Mouse (Mus musculus) kidney, postnatal 0 days (tissue): Measurements from ENCODE around the gene Ehmt2. TPM values are rescaled to one million over a fixed set of nuclear protein-coding genes. Genes with fewer than 3 reads are reported as not detected.
A peak's percentile ranks its signal among the peaks of the same experiment; 100 is the strongest.
"Not testable (repeated sequence)": the region's sequence is repeated elsewhere in the genome, so short reads cannot be mapped to it uniquely, and the experiment has no call there.

Experiments used
- ATAC-seq: fragments of 200-750 bp; cut with Nextera tagmentation; replicated peaks from 2 replicates; pipeline ENCODE4 v1.8.0; 2017; ENCODE audit warnings: low read depth, moderate number of reproducible peaks, moderate TSS enrichment, moderate library complexity; ENCODE audit not compliant: low FRiP score
- DNase-seq: peaks from one replicate; pipeline ENCODE4 v3.0.0-alpha.2; 2016; ENCODE audit warnings: low spot score
- H3K27ac ChIP-seq: fragments of 300-500 bp; sonication (generic); 2 replicates; pipeline ENCODE4 v1.5.1; 2014; ENCODE audit warnings: mild to moderate bottlenecking
- H3K27me3 ChIP-seq: fragments of 300-500 bp; sonication (generic); 2 replicates; pipeline ENCODE4 v1.6.1; 2014; ENCODE audit warnings: low read length, mixed read lengths; ENCODE audit not compliant: insufficient read depth
- H3K36me3 ChIP-seq: fragments of 300-500 bp; sonication (generic); 2 replicates; pipeline ENCODE4 v1.6.1; 2014; ENCODE audit warnings: low read length, mixed read lengths; ENCODE audit not compliant: insufficient read depth
- H3K4me1 ChIP-seq: fragments of 300-500 bp; sonication (generic); replicated peaks from 2 replicates; pipeline ENCODE4 v1.6.1; 2014; ENCODE audit warnings: antibody characterized with exemption, low read length, mixed read lengths; ENCODE audit not compliant: insufficient read depth
- H3K4me2 ChIP-seq: fragments of 300-500 bp; sonication (generic); 2 replicates; pipeline ENCODE4 v1.6.1; 2014; ENCODE audit warnings: mild to moderate bottlenecking, low read length, moderate library complexity, mixed read lengths
- H3K4me3 ChIP-seq: fragments of 300-500 bp; sonication (generic); replicated peaks from 2 replicates; pipeline ENCODE4 v1.5.1; 2014; ENCODE audit warnings: low read depth, low read length
- H3K9ac ChIP-seq: fragments of 300-500 bp; sonication (generic); 2 replicates; pipeline ENCODE4 v1.6.1; 2014; ENCODE audit warnings: low read depth, low read length
- H3K9me3 ChIP-seq: fragments of 300-500 bp; sonication (generic); replicated peaks from 2 replicates; pipeline ENCODE4 v1.6.1; 2016; ENCODE audit warnings: low read length, inconsistent platforms, mixed read lengths
- CTCF ChIP-seq: IDR thresholded peaks from 2 replicates; pipeline ENCODE4 v1.5.1; 2016; ENCODE audit warnings: antibody characterized with exemption, low read depth, mild to moderate bottlenecking, moderate library complexity
- WGBS: fragments of 180-500 bp; shearing (Covaris S2); extraction: QIAGEN DNeasy Blood & Tissue Kit; methylation state at CpG from one replicate; pipeline ENCODE4 v1.1.7; 2014; 5-methylcytosine and 5-hydroxymethylcytosine counted together
- polyA plus RNA-seq: library from polyadenylated mRNA; unstranded; fragments of >200 nt; fragmentation: Nextera tagmentation; extraction: Ambion mirVana; gene quantifications from 2 replicates; pipeline ENCODE4 v1.2.1, GENCODE M21; 2015

Gene Ehmt2
- polyA plus RNA-seq, 1 experiment from 2014 or later: 44.1 TPM

DNA sequence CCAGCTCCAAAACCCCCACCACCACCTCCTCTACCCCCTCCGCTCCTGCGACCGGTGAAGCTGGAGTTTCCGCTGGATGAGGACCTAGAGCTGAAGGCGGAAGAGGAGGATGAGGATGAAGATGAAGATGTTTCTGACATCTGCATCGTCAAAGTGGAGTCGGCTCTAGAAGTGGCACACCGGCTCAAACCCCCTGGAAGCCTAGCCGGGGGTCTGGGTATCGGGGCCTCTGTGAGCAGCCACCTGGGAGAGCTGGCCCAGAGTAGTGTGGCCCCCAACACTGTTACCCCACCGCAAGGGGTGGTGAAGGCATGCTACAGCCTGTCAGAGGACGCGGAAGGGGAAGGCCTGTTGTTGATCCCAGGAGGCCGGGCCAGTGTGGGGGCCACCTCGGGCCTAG, 2.5 kb upstream of the Ehmt2 start:
- H3K27me3 ChIP-seq: no peaks in the 10 kb centered on the region
- no peak for TF ChIP-seq CTCF

DNA sequence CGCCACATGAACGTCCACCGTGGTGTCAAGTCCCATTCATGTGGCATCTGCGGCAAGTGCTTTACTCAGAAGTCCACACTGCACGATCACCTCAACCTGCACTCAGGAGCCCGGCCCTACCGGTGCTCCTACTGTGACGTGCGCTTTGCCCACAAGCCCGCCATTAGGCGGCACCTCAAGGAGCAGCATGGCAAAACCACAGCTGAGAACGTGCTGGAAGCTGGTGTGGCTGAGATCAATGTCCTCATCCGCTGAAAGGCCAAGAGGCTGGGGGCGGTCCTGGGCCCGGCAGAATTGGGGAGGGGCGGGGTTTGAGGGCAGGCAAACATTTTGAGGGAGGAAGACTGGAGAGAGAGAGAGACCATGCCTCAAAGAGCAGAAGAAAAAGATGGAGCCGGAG, 1.9 kb upstream of the Ehmt2 start:
- no peak overlapping the region for H3K9ac ChIP-seq

More for the DNA sequence above, 2.5 kb upstream of the Ehmt2 start:
- H3K27ac ChIP-seq: peak overlapping the region; percentile 93; the same call in 1 of the 2 replicates
- 92% methylated on average over 15 of the region's 15 CpGs for WGBS
- peak overlapping the region; percentile 99 for H3K4me2 ChIP-seq
- no peak for ATAC-seq
- no peak for DNase-seq
- no peak overlapping the region for H3K9ac ChIP-seq
- H3K9me3 ChIP-seq: no peaks in the 10 kb centered on the region
- peak overlapping the region; percentile 88; the same call in 1 of the 2 replicates for H3K4me3 ChIP-seq
- 0 out of 2 replicates have a peak, but pooled peaks cover 5% of the 10 kb centered on the region for H3K36me3 ChIP-seq
- peaks cover 14% of the 10 kb centered on the region for H3K4me1 ChIP-seq

DNA sequence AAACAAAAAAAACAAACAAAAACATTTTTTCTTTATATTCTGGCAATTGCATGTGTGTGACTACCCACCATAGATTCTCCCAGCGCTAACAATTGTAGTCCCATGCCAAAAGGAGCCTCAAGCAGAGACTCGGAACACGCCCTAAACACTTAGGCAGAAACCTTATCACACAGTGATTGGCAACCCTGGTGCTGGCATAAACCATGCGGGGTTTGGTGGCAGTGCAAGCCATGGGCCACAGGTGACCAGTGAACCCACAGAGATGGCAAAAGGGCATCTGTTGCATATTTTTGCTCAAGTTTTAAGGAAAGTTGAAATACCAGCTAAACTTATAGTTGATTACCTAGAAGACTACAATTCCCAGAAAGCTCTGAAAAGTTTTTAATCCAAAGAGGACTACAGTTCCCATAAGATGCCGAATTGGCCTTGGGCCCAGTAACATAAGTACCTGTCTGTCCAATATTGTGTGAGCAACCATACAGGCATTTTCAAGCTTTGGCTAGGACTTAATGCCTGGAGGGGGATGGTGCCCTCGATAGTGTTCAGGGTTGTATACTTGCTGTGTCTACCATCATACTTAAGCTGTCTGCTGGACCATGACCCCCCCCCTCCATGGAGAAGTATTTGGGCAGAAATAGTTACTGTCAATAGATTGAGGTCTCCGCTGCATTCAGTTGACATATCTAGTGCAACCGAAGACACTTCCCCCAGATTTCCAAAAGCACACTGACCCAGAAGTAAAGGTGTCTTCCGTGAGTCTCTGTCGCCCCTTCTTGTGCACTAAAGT, 703 bp upstream of the Ehmt2 start:
- TF ChIP-seq CTCF: no peak
- Histone ChIP-seq H3K27ac (peak overlapping the region; percentile 95), H3K27me3 (no peaks in the 10 kb centered on the region), H3K9me3 (no peaks in the 10 kb centered on the region), H3K9ac (peak overlapping the region; percentile 96; the same call in 1 of the 2 replicates), H3K4me2 (peak overlapping the region; percentile 89), H3K36me3 (peaks cover 12% of the 10 kb centered on the region; the same call in 1 of the 2 replicates), H3K4me3 (peak overlapping the region; percentile 96), H3K4me1 (peaks cover 14% of the 10 kb centered on the region)
- WGBS: 12% methylated on average over 10 of the region's 10 CpGs
- DNase-seq: peak; percentile 84
- no peak for ATAC-seq

More for the DNA sequence above, 1.9 kb upstream of the Ehmt2 start:
- DNase-seq: no peak
- H3K4me3 ChIP-seq: no peak overlapping the region
- no peaks in the 10 kb centered on the region for H3K27me3 ChIP-seq
- no peak for ATAC-seq
- H3K9me3 ChIP-seq: no peaks in the 10 kb centered on the region
- WGBS: 82% methylated on average over 17 of the region's 17 CpGs
- no peak overlapping the region; the same call in 1 of the 2 replicates for H3K27ac ChIP-seq
- peaks cover 14% of the 10 kb centered on the region for H3K4me1 ChIP-seq
- no peak overlapping the region for H3K4me2 ChIP-seq
- H3K36me3 ChIP-seq: peaks cover 6% of the 10 kb centered on the region; the same call in 1 of the 2 replicates
- no peak for TF ChIP-seq CTCF

DNA sequence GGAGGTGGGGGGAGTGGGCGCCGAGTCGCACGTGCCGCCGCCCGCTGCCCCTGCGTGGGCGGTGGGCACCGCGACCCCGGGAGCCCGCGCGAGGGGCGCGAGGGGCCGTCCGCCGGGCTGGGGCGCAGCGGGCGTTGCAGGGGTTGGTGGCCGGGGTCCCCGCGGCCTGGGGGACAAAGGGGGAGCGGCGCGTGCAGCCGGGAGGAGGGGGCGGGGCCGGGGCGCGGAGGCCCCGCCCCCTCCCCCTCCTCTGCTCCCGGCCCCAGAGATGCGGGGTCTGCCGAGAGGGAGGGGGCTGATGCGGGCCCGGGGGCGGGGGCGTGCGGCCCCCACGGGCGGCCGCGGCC, 410 bp downstream of the Ehmt2 start:
- peak; percentile 46 for DNase-seq
- no peak for TF ChIP-seq CTCF
- peak overlapping the region; percentile 95 for H3K27ac ChIP-seq
- H3K4me1 ChIP-seq: peaks cover 10% of the 10 kb centered on the region
- WGBS: 0% methylated on average over 17 of the region's 47 CpGs
- peak overlapping the region; percentile 96 for H3K4me3 ChIP-seq
- peaks cover 22% of the 10 kb centered on the region for H3K36me3 ChIP-seq
- H3K9me3 ChIP-seq: no peaks in the 10 kb centered on the region
- no peak for ATAC-seq
- H3K27me3 ChIP-seq: no peaks in the 10 kb centered on the region
- peak overlapping the region; percentile 89 for H3K4me2 ChIP-seq
- H3K9ac ChIP-seq: peak overlapping the region; percentile 96

DNA sequence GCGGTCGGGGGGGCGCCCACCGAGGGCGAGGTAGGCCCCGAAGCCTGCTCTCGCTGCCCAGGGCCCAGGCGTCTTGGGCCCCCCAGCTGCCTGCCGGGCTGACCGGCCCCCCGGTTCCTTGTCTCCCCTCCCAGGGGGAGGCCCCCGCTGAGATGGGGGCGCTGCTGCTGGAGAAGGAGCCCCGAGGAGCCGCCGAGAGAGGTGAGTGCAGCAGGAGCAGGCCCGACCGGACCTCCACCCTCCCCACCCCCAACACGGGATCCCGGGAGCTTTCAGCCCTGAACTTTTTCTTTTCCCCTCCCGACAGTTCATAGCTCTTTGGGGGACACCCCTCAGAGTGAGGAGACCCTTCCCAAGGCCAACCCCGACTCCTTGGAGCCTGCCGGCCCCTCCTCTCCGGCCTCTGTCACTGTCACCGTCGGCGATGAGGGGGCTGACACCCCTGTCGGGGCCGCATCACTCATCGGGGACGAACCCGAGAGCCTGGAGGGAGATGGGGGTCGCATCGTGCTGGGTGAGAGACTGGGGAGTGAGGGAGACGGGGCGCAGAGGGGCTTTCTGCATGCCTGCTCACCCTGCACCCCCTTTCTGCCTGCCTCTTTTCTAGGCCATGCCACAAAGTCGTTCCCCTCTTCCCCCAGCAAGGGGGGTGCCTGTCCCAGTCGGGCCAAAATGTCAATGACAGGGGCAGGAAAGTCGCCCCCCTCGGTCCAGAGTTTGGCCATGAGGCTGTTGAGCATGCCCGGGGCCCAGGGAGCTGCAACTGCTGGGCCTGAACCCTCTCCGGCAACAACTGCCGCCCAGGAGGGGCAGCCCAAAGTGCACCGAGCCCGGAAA, 1.0 kb downstream of the Ehmt2 start:
- WGBS: 1% methylated on average over 45 of the region's 45 CpGs
- DNase-seq: peak; percentile 33
- peak; percentile 3; the same call in 1 of the 2 replicates for ATAC-seq

DNA sequence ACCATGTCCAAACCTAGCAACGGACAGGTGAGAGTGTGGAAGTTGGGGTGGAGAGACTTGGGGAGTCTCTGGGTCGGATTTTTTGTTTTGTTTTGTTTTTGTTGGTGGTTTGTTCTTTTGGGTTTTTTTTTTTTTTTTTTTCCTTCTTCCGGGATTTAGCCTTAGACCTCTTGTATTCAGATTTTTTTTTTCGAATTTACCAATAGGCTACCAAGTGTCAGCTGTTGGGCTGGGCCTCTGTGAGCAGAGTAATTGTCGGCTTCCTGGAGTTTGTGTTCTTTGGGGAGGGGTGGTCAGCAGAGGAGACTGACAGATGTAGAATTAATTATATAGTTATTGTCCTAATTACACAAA, 1.6 kb downstream of the Ehmt2 start:
- peak overlapping the region; percentile 95 for H3K27ac ChIP-seq
- H3K9me3 ChIP-seq: no peaks in the 10 kb centered on the region
- H3K4me3 ChIP-seq: peak overlapping the region; percentile 96
- peak overlapping the region; percentile 96 for H3K9ac ChIP-seq
- peaks cover 33% of the 10 kb centered on the region for H3K36me3 ChIP-seq
- ATAC-seq (no peak), DNase-seq (peak; percentile 69)
- H3K4me1 ChIP-seq: peaks cover 8% of the 10 kb centered on the region
- H3K4me2 ChIP-seq: peak overlapping the region; percentile 89
- no peak for TF ChIP-seq CTCF
- 0% methylated on average over 5 of the region's 5 CpGs for WGBS
- no peaks in the 10 kb centered on the region for H3K27me3 ChIP-seq

More for the DNA sequence above, 1.0 kb downstream of the Ehmt2 start:
- Histone ChIP-seq H3K9ac (peak overlapping the region; percentile 96), H3K4me2 (peak overlapping the region; percentile 89), H3K4me3 (peak overlapping the region; percentile 96), H3K27me3 (no peaks in the 10 kb centered on the region), H3K9me3 (no peaks in the 10 kb centered on the region), H3K27ac (peak overlapping the region; percentile 95), H3K4me1 (peaks cover 8% of the 10 kb centered on the region), H3K36me3 (peaks cover 27% of the 10 kb centered on the region)
- no peak for TF ChIP-seq CTCF

DNA sequence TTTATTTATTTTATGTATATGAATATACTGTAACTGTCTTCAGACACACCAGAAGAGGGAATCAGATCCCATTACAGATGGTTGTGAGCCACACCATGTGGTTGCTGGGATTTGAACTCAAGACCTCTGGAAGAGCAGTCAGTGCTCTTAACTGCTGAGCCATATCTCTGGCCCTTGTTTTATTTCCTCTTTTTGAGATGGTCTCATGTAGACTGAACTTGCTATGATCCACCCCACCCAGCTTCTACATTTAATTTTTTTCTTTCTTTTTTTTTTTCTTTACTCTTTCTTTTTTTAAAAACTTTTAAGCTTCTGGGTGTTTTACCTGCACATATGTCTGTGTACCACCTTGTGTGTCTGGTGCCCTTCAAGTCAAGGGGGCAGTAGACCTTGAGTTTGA, 2.6 kb downstream of the Ehmt2 start:
- not testable (repeated sequence) for H3K27me3 ChIP-seq, DNase-seq, H3K27ac ChIP-seq, ATAC-seq, H3K9me3 ChIP-seq, H3K4me1 ChIP-seq, H3K9ac ChIP-seq, H3K4me2 ChIP-seq, H3K4me3 ChIP-seq
- H3K36me3 ChIP-seq: peaks cover 42% of the 10 kb centered on the region

DNA sequence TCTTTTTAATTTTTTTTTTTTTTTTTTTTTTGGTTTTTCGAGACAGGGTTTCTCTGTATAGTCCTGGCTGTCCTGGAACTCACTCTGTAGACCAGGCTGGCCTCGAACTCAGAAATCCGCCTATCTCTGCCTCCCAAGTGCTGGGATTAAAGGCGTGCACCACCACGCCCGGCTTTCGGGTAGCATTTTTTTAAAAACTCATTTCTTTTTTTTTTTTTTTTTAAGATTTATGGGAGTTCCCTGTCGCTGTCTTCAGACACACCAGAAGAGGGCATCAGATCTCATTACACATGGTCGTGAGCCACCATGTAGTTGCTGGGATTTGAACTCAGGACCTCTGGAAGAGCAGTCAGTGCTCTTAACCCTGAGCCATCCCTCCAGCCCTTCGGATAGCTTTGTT, 3.7 kb downstream of the Ehmt2 start:
- not testable (repeated sequence) for ATAC-seq, H3K9me3 ChIP-seq, H3K4me1 ChIP-seq, H3K27ac ChIP-seq, H3K9ac ChIP-seq, DNase-seq, H3K4me2 ChIP-seq, H3K27me3 ChIP-seq, H3K4me3 ChIP-seq
- WGBS: 86% methylated on average over 9 of the region's 10 CpGs
- peaks cover 49% of the 10 kb centered on the region for H3K36me3 ChIP-seq
